Mouse (Mus musculus) limb, embryonic 13.5 days (tissue): ENCODE measurements at regions not wholly inside any gene's neighbourhood (a gene's known extent, or its start where the extent isn't known, plus 50 kb on each side); places are given as distances from the start of the nearest gene placed in this dataset.

Source experiments
- ATAC-seq: fragments of 200-750 bp; cut with Nextera tagmentation; 2 replicates; pipeline ENCODE4 v1.8.0; 2017; ENCODE audit warnings: low read depth, moderate number of reproducible peaks, moderate TSS enrichment; ENCODE audit not compliant: low FRiP score
- H3K27ac ChIP-seq: fragments of 300-500 bp; sonication (generic); 2 replicates; pipeline ENCODE4 v1.5.1; 2015; ENCODE audit warnings: inconsistent platforms, mild to moderate bottlenecking, moderate library complexity
- H3K27me3 ChIP-seq: fragments of 300-500 bp; sonication (generic); 2 replicates; pipeline ENCODE4 v1.6.1; 2015; ENCODE audit warnings: mild to moderate bottlenecking, inconsistent platforms
- H3K36me3 ChIP-seq: fragments of 300-500 bp; sonication (generic); 2 replicates; pipeline ENCODE4 v1.6.1; 2015; ENCODE audit warnings: inconsistent platforms, mild to moderate bottlenecking, moderate library complexity
- H3K4me1 ChIP-seq: fragments of 300-500 bp; sonication (generic); 2 replicates; pipeline ENCODE4 v1.6.1; 2015; ENCODE audit warnings: inconsistent platforms
- H3K4me2 ChIP-seq: fragments of 300-500 bp; sonication (generic); replicated peaks from 2 replicates; pipeline ENCODE4 v1.6.1; 2015; ENCODE audit warnings: inconsistent platforms, mild to moderate bottlenecking, moderate library complexity
- H3K4me3 ChIP-seq: fragments of 300-500 bp; sonication (generic); 2 replicates; pipeline ENCODE4 v1.5.1; 2015; ENCODE audit warnings: moderate library complexity, mild to moderate bottlenecking, inconsistent platforms
- H3K9ac ChIP-seq: fragments of 300-500 bp; sonication (generic); 2 replicates; pipeline ENCODE4 v1.6.1; 2015; ENCODE audit warnings: mild to moderate bottlenecking, inconsistent platforms
- H3K9me3 ChIP-seq: fragments of 300-500 bp; sonication (generic); 2 replicates; pipeline ENCODE4 v1.6.1; 2016; ENCODE audit warnings: inconsistent platforms
- WGBS: fragments of 180-500 bp; shearing (Covaris S2); methylation state at CpG from one replicate; pipeline ENCODE4 v1.1.7; 2015; 5-methylcytosine and 5-hydroxymethylcytosine counted together

GRCm38 (mm10) chr13:57314512-57314911, 418.7 kb upstream of the Trpc7 start:
- no peak overlapping the region for H3K9ac ChIP-seq
- H3K4me1 ChIP-seq, result peaks cover 10% of the 10 kb centered on the region; the same call in 1 of the 2 replicates
- 52% methylated on average over 9 of the region's 9 CpGs for WGBS
- no peaks in the 10 kb centered on the region for H3K27me3 ChIP-seq
- H3K27ac ChIP-seq, result no peak overlapping the region
- H3K4me2 ChIP-seq, result no peak overlapping the region
- H3K4me3 ChIP-seq, result no peak overlapping the region
- no peak for ATAC-seq
- H3K36me3 ChIP-seq, result no peaks in the 10 kb centered on the region
- H3K9me3 ChIP-seq, result no peaks in the 10 kb centered on the region

- Histone ChIP-seq H3K4me3 (no peak overlapping the region), H3K4me1 (peaks cover 10% of the 10 kb centered on the region; the same call in 1 of the 2 replicates), H3K9ac (no peak overlapping the region), H3K36me3 (no peaks in the 10 kb centered on the region), H3K27me3 (no peaks in the 10 kb centered on the region), H3K27ac (no peak overlapping the region), H3K9me3 (no peaks in the 10 kb centered on the region), H3K4me2 (no peak overlapping the region)
- WGBS, result 69% methylated on average over 2 of the region's 2 CpGs
- ATAC-seq, result no peak
Measured at GRCm38 (mm10) chr13:57313731-57314130, 417.9 kb upstream of the Trpc7 start.

DNA sequence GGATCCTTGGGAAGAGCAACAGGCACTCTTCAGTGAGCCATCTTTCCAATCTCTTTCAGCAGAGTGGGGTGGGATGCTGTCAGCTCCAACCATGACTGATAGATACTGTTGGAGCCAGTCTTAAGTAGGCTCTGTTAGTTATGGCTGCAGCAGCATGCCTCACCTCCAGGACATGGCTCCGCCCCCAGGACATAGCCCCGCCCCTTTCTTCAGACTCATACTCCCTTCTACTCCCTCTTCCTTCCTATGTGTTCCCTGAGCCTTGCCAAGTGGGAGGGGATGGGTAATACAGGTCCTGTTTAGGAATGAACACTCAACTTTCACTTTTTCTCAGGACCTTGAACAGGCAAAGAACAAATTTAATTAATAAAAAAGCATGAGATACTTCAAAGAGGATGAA, 415.4 kb upstream of the Trpc7 start:
- Histone ChIP-seq H3K4me1 (peaks cover 11% of the 10 kb centered on the region), H3K27ac (no peak overlapping the region), H3K9me3 (peaks cover 8% of the 10 kb centered on the region; the same call in 1 of the 2 replicates), H3K9ac (no peak overlapping the region), H3K4me2 (no peak overlapping the region), H3K27me3 (no peaks in the 10 kb centered on the region), H3K4me3 (no peak overlapping the region), H3K36me3 (no peaks in the 10 kb centered on the region)
- WGBS, result 48% methylated on average over 2 of the region's 2 CpGs
- no peak for ATAC-seq

- H3K9me3 ChIP-seq, result peaks cover 8% of the 10 kb centered on the region; the same call in 1 of the 2 replicates
- no peaks in the 10 kb centered on the region for H3K27me3 ChIP-seq
- peaks cover 7% of the 10 kb centered on the region for H3K4me1 ChIP-seq
- WGBS, result 91% methylated on average over 4 of the region's 4 CpGs
- ATAC-seq, result no peak
- no peaks in the 10 kb centered on the region for H3K36me3 ChIP-seq
- H3K4me3 ChIP-seq, result no peak overlapping the region
- no peak overlapping the region for H3K9ac ChIP-seq
- no peak overlapping the region for H3K27ac ChIP-seq
- no peak overlapping the region for H3K4me2 ChIP-seq
Measured at GRCm38 (mm10) chr13:57309618-57310017, 413.8 kb upstream of the Trpc7 start.

DNA sequence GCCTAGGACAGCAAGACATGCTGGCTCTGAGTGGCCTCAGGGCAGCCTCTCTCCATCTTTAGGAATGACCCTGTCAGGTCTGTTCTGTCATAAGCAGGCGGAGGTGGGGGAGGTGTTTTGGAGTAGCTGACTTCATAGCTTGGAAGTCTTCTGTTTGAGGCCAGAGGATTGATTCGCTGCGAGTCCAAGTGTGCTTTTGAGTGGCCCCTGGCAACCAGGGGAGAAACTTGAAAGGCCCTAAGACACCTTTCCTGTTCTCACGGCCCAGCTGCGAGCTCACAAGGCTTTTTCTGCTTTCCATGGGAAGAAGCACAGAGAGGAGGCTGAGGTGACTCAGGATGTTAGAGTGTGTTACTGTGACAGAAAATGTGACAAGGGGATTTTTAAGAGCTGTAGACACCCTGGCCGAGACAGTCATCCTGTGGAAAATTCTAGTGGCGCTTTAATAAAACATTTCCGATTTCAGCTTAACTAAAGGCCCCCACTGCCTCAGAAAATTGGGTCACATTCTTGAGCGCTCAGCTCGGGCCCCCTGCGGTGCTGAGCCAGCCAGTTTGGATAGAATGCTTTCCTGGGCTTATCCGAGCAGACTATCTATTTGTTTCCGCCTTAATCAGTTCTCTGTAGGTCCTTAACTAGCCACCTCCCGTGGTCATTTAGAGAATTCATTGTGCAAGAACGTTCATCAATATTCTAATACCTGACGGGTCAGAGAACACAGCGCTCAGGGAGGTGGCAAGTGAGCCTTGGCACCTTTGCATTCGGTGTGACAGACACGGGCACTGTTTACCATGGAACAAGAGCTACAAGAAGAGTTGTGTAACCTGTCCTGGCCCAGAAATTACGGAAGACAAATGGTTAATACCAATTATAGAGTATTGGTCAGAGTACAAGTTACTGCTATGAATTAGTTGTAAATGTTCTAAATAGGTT, 412.4 kb upstream of the Trpc7 start:
- Histone ChIP-seq H3K4me1 (peaks cover 7% of the 10 kb centered on the region), H3K27ac (no peak overlapping the region)
- 35% methylated on average over 20 of the region's 20 CpGs for WGBS

GRCm38 (mm10) chr13:57305586-57305985, 409.8 kb upstream of the Trpc7 start:
- 84% methylated on average over 7 of the region's 7 CpGs for WGBS
- H3K36me3 ChIP-seq, result no peaks in the 10 kb centered on the region
- no peak overlapping the region for H3K9ac ChIP-seq
- H3K4me3 ChIP-seq, result no peak overlapping the region
- H3K27ac ChIP-seq, result no peak overlapping the region
- no peak overlapping the region for H3K4me2 ChIP-seq
- H3K4me1 ChIP-seq, result peaks cover 7% of the 10 kb centered on the region
- no peak for ATAC-seq
- peaks cover 8% of the 10 kb centered on the region; the same call in 1 of the 2 replicates for H3K9me3 ChIP-seq
- H3K27me3 ChIP-seq, result no peaks in the 10 kb centered on the region

More for the DNA sequence above, 412.4 kb upstream of the Trpc7 start:
- Histone ChIP-seq H3K36me3 (no peaks in the 10 kb centered on the region), H3K4me3 (no peak overlapping the region), H3K4me2 (no peak overlapping the region), H3K27me3 (no peaks in the 10 kb centered on the region), H3K9me3 (peaks cover 8% of the 10 kb centered on the region; the same call in 1 of the 2 replicates), H3K9ac (no peak overlapping the region)
- ATAC-seq, result no peak

DNA sequence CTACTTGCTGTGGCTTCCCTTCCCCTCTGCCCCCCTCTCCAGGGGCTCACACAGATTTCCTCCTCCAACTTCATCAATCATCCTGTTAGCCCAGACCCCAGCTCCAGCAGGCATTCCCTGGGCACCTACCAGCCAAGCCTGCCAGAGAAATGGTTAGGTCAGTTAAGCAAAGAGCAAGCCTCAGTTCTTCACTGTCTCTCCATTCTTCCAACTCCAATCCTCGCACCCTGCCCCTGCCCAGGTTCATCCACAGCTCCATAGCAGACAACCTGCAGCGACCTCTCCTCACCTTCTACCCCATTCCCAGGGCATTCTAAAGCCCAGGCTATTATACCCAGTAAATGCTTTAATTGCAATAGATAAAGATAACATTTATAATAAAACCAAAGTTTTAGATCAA, 408.0 kb upstream of the Trpc7 start:
- 82% methylated on average over 2 of the region's 2 CpGs for WGBS

GRCm38 (mm10) chr13:57291737-57292490, 396.1 kb upstream of the Trpc7 start:
- H3K9me3 ChIP-seq, result no peaks in the 10 kb centered on the region
- no peak overlapping the region for H3K9ac ChIP-seq
- no peak for ATAC-seq
- no peaks in the 10 kb centered on the region for H3K27me3 ChIP-seq
- no peaks in the 10 kb centered on the region for H3K4me1 ChIP-seq
- no peak overlapping the region for H3K4me3 ChIP-seq
- H3K4me2 ChIP-seq, result no peak overlapping the region
- WGBS, result 77% methylated on average over 9 of the region's 9 CpGs
- H3K27ac ChIP-seq, result no peak overlapping the region
- H3K36me3 ChIP-seq, result no peaks in the 10 kb centered on the region

More for the DNA sequence above, 408.0 kb upstream of the Trpc7 start:
- Histone ChIP-seq H3K36me3 (no peaks in the 10 kb centered on the region), H3K27me3 (no peaks in the 10 kb centered on the region), H3K27ac (no peak overlapping the region), H3K4me3 (no peak overlapping the region), H3K9me3 (peaks cover 8% of the 10 kb centered on the region; the same call in 1 of the 2 replicates), H3K4me2 (no peak overlapping the region), H3K4me1 (peaks cover 7% of the 10 kb centered on the region), H3K9ac (no peak overlapping the region)
- ATAC-seq, result no peak

DNA sequence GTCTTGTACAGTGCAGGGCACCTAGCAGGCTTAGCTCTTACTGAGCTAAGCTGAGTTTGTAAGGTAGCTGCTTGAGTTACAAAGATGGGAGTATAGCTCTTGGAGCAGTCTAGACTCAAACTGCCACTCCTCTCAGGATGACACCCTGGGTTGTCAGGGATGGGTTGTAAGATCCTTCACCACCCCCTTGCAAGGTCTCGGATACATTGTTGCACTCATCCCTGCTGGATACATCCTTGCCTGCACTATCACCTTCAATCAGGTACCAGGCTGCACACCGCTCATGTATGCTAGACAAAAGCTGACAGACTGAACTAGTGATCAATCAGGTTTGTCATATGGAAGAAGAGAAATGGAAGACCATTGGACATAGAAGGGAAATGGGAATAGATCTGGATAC, 390.4 kb upstream of the Trpc7 start:
- no peaks in the 10 kb centered on the region for H3K36me3 ChIP-seq
- peaks cover 8% of the 10 kb centered on the region for H3K4me1 ChIP-seq
- H3K4me3 ChIP-seq, result no peak overlapping the region
- no peak overlapping the region for H3K9ac ChIP-seq
- H3K27ac ChIP-seq, result no peak overlapping the region
- ATAC-seq, result no peak
- peaks cover 16% of the 10 kb centered on the region for H3K27me3 ChIP-seq
- no peak overlapping the region for H3K4me2 ChIP-seq
- H3K9me3 ChIP-seq, result peaks cover 4% of the 10 kb centered on the region; the same call in 1 of the 2 replicates
- WGBS, result 97% methylated on average over 2 of the region's 2 CpGs

- ATAC-seq, result no peak
- Histone ChIP-seq H3K9ac (no peak overlapping the region), H3K9me3 (peaks cover 4% of the 10 kb centered on the region; the same call in 1 of the 2 replicates), H3K4me1 (peaks cover 8% of the 10 kb centered on the region), H3K4me3 (no peak overlapping the region), H3K27me3 (peaks cover 16% of the 10 kb centered on the region), H3K4me2 (no peak overlapping the region), H3K36me3 (no peaks in the 10 kb centered on the region), H3K27ac (no peak overlapping the region)
- WGBS, result 27% methylated on average over 8 of the region's 8 CpGs
Measured at GRCm38 (mm10) chr13:57282816-57283215, 387.0 kb upstream of the Trpc7 start.

DNA sequence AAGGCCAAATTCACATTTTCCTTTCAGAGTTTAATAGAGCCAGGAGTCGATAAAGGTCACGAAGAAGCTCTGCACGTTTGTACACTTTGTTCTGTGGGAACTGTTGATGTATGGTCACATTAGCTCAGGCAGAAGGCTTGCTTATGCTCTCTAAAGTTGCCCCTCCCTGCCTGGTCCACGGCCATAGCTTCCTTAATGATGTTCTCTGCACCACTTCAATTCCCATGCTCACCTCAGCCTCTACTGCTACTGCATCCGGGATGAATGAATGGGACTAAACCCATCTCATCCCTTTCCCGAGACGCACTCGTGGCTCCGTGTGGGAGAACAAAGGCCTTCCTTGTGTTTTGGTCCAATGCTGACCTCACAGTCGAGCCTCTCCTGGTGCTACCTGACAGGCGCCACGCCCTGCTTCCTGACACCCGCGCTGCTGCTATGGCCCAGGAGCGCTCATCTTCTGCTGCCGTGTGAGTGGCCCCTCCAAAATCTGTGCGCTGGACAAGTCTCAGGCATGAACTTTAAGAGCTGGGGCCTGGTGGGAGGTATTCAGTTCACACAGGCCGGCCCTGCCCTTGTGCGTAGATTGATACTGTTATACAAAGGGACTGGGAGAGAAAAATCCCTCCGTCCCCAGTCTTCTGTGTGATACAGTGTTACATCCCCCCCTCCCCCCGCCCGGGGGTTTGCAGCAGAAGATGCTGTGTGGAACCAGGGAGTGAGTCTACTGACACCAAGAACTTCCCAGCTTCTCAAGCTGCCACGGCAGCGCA, 386.3 kb upstream of the Trpc7 start:
- peaks cover 16% of the 10 kb centered on the region for H3K27me3 ChIP-seq
- H3K9ac ChIP-seq, result no peak overlapping the region
- no peak overlapping the region for H3K27ac ChIP-seq
- no peak overlapping the region for H3K4me2 ChIP-seq
- 48% methylated on average over 24 of the region's 24 CpGs for WGBS
- no peak overlapping the region for H3K4me3 ChIP-seq
- peaks cover 4% of the 10 kb centered on the region; the same call in 1 of the 2 replicates for H3K9me3 ChIP-seq
- ATAC-seq, result no peak
- no peaks in the 10 kb centered on the region for H3K36me3 ChIP-seq
- peaks cover 8% of the 10 kb centered on the region for H3K4me1 ChIP-seq
